Mouse (Mus musculus): ENCODE results near the gene Prkab1. TPM values are rescaled to one million over a fixed set of nuclear protein-coding genes. Genes with fewer than 3 reads are reported as not detected.

Gene Prkab1
- polyA plus RNA-seq, 2 experiments, result 62.6 to 89.2 TPM

DNA sequence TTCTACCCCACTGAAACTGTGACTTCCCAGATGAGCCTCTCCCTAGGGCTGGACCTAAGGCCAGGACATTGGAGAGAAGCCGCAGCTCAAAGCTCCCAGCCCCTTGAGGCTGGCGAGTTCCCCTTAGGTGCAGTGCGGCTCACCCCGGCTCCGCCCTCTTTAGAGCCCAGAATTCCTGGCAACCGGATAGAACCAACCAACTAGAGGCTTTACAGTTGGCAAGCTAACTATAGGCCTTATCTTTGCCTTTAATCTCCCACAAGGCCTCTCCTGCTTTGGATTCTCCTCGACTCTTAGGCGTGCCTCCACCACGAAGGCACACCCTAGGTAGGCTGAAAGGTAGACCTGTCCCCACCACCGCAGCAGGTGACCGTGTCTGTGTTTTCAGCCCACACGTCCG is 16.6 kb downstream of the Prkab1 start:
- Histone ChIP-seq H3K27me3 (ENCODE audit: control insufficient read depth, insufficient read depth, low read length) (no peaks in the 10 kb centered on the region), H3K4me2 (replicated peaks; ENCODE audit: low read depth, low read length, severe bottlenecking) (no peak overlapping the region), H3K9me3 (ENCODE audit: control insufficient read depth, low read length) (no peaks in the 10 kb centered on the region), H3K36me3 (ENCODE audit: control insufficient read depth, insufficient read depth, low read length) (no peaks in the 10 kb centered on the region; the same call in 1 of the 2 replicates), H3K9ac (ENCODE audit: low read depth, low read length, severe bottlenecking) (no peak overlapping the region), H3K27ac (replicated peaks; ENCODE audit: low read depth, low read length) (no peak overlapping the region), H3K4me1 (ENCODE audit: control insufficient read depth, insufficient read depth, low read length) (no peaks in the 10 kb centered on the region), H3K4me3 (replicated peaks; ENCODE audit: low read length) (no peak overlapping the region)
- DNase-seq (ENCODE audit: low spot score), result no peak
- WGBS, result 87% methylated on average over 13 of the region's 13 CpGs
- no peak for ATAC-seq (ENCODE audit: low FRiP score, low read depth)
- TF ChIP-seq POLR2A (IDR thresholded peaks at IDR 0.05; ENCODE audit: borderline replicate concordance, extremely low read depth, insufficient read depth, insufficient read length), result no peak

DNA sequence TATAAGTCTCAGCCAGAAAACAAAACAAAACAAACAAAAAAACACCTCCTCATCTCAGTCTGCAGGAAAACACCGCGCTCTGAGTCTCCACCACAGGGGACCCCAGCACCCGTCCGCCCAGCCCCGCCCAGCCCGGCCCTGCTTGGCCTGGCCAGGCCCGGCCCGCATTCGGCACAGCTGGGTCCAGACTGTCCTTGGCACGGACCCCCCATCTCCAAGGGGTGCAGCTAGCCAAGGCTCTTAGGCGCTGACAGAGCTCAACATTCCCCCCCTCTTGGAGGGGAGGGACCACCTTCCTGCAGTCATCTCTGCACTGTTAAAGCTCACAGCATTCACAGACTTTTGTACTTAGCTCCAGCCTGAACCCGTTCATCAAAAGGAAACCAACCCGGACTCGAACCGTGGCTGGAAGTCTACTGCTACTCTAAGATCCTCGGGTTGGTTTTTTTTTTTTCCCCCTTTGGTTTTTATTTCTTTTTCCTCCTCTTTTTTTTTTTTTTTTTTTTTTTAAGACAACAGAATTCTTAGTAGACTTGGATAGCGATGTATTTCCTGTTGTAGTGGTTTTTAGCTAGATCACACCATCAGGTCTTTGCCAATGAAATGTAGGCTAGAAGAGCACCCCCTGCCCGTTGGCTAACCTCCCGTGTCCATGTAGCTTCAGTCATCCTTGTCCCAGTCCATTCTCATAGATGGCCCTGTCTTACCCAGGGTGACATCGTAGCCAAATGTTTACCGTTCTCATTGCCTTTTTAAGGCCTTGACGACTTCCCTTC is 17.8 kb downstream of the Prkab1 start:
- H3K36me3 ChIP-seq (ENCODE audit: control insufficient read depth, insufficient read depth, low read length), result no peaks in the 10 kb centered on the region
- no peak for TF ChIP-seq POLR2A (IDR thresholded peaks at IDR 0.05; ENCODE audit: borderline replicate concordance, extremely low read depth, insufficient read depth, insufficient read length)
- ATAC-seq (ENCODE audit: low FRiP score, low read depth), result no peak
- no peak overlapping the region for H3K4me2 ChIP-seq (replicated peaks; ENCODE audit: low read depth, low read length, severe bottlenecking)
- no peak overlapping the region for H3K9ac ChIP-seq (ENCODE audit: low read depth, low read length, severe bottlenecking)
- no peaks in the 10 kb centered on the region for H3K9me3 ChIP-seq (ENCODE audit: control insufficient read depth, low read length)
- H3K4me3 ChIP-seq (replicated peaks; ENCODE audit: low read length), result no peak overlapping the region
- H3K4me1 ChIP-seq (ENCODE audit: control insufficient read depth, insufficient read depth, low read length), result no peaks in the 10 kb centered on the region
- WGBS, result 65% methylated on average over 22 of the region's 22 CpGs
- no peak overlapping the region for H3K27ac ChIP-seq (replicated peaks; ENCODE audit: low read depth, low read length)
- DNase-seq (ENCODE audit: low spot score), result no peak
- H3K27me3 ChIP-seq (ENCODE audit: control insufficient read depth, insufficient read depth, low read length), result no peaks in the 10 kb centered on the region

DNA sequence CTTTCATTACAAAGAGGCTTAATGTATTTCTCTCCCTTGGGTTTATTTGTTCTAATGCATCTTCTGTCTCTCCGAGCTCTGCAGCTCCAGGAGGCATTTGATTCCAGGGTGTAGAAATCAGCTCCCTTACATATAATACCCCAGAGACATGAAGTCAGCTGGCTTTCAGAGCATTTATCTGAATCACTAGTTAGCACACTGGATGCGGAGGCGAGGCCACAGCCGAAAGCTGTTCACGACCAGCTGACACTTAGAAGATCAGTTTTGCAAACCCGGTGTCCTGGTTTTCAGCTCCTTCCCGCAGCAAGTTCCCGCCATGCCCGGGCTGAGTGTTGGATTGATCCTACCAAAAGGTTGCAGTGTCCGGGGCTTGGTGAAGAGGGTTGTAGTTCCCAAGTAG is 20.0 kb downstream of the Prkab1 start:
- H3K36me3 ChIP-seq (ENCODE audit: control insufficient read depth, insufficient read depth, low read length), result no peaks in the 10 kb centered on the region
- H3K9ac ChIP-seq (ENCODE audit: low read depth, low read length, severe bottlenecking), result no peak overlapping the region
- 85% methylated on average over 10 of the region's 10 CpGs for WGBS
- H3K4me2 ChIP-seq (replicated peaks; ENCODE audit: low read depth, low read length, severe bottlenecking), result no peak overlapping the region
- DNase-seq (ENCODE audit: low spot score), result no peak
- no peak for ATAC-seq (ENCODE audit: low FRiP score, low read depth)
- H3K4me3 ChIP-seq (replicated peaks; ENCODE audit: low read length), result no peak overlapping the region
- no peak for TF ChIP-seq POLR2A (IDR thresholded peaks at IDR 0.05; ENCODE audit: borderline replicate concordance, extremely low read depth, insufficient read depth, insufficient read length)
- H3K27me3 ChIP-seq (ENCODE audit: control insufficient read depth, insufficient read depth, low read length), result no peaks in the 10 kb centered on the region
- H3K27ac ChIP-seq (replicated peaks; ENCODE audit: low read depth, low read length), result no peak overlapping the region
- H3K4me1 ChIP-seq (ENCODE audit: control insufficient read depth, insufficient read depth, low read length), result no peaks in the 10 kb centered on the region
- H3K9me3 ChIP-seq (ENCODE audit: control insufficient read depth, low read length), result no peaks in the 10 kb centered on the region

DNA sequence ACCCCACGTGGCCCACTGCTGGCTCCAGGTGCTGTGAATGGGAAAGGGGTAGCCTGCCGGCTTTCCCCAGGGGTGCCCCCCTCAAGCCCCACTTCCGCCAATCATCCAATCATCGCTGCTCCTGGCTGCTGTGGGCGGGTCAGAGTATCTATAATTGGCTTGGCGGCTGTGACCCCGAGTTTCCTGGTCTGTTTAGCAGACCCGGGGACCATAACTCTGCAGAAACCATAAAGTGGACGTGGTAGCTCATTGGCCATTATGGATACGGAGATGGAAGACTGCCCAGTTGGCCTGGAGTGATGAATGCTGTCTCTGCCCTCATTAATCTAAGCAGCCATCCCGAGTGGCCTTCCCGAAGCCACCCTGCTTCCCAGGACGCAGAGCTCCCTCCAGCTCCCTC is 20.5 kb downstream of the Prkab1 start:
- H3K9me3 ChIP-seq (ENCODE audit: control insufficient read depth, low read length), result no peaks in the 10 kb centered on the region
- DNase-seq (ENCODE audit: low spot score), result no peak
- no peak for ATAC-seq (ENCODE audit: low FRiP score, low read depth)
- H3K4me2 ChIP-seq (replicated peaks; ENCODE audit: low read depth, low read length, severe bottlenecking), result no peak overlapping the region
- H3K27me3 ChIP-seq (ENCODE audit: control insufficient read depth, insufficient read depth, low read length), result no peaks in the 10 kb centered on the region
- no peaks in the 10 kb centered on the region for H3K4me1 ChIP-seq (ENCODE audit: control insufficient read depth, insufficient read depth, low read length)
- H3K27ac ChIP-seq (replicated peaks; ENCODE audit: low read depth, low read length), result no peak overlapping the region
- WGBS, result 42% methylated on average over 13 of the region's 13 CpGs
- H3K9ac ChIP-seq (ENCODE audit: low read depth, low read length, severe bottlenecking), result no peak overlapping the region
- TF ChIP-seq POLR2A (IDR thresholded peaks at IDR 0.05; ENCODE audit: borderline replicate concordance, extremely low read depth, insufficient read depth, insufficient read length), result no peak
- H3K4me3 ChIP-seq (replicated peaks; ENCODE audit: low read length), result no peak overlapping the region
- H3K36me3 ChIP-seq (ENCODE audit: control insufficient read depth, insufficient read depth, low read length), result no peaks in the 10 kb centered on the region

DNA sequence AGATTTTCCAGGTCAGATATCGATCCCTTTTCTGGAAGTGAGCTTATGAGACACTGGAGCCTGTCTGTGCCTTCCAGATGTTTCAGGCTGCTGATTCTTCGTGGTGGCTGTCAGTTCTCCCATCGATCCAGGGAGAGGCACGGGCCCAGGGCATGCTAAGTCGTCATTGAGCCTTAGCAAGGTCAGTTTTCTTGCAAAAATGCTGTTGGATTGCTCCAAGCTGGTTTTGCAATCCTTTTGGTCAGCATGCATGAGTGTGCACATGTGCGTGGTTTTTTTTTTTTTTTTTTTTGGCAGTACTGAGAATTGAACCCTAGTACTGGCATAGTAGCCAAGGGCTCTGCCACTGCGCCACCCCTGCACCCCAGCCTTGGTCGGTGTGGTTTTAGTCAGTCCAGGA is 21.2 kb downstream of the Prkab1 start:
- Histone ChIP-seq H3K9me3 (ENCODE audit: control insufficient read depth, low read length) (no peaks in the 10 kb centered on the region), H3K27ac (replicated peaks; ENCODE audit: low read depth, low read length) (no peak overlapping the region), H3K4me1 (ENCODE audit: control insufficient read depth, insufficient read depth, low read length) (no peaks in the 10 kb centered on the region), H3K4me2 (replicated peaks; ENCODE audit: low read depth, low read length, severe bottlenecking) (no peak overlapping the region), H3K9ac (ENCODE audit: low read depth, low read length, severe bottlenecking) (no peak overlapping the region), H3K4me3 (replicated peaks; ENCODE audit: low read length) (no peak overlapping the region), H3K27me3 (ENCODE audit: control insufficient read depth, insufficient read depth, low read length) (no peaks in the 10 kb centered on the region), H3K36me3 (ENCODE audit: control insufficient read depth, insufficient read depth, low read length) (no peaks in the 10 kb centered on the region)
- DNase-seq (ENCODE audit: low spot score) (no peak), ATAC-seq (ENCODE audit: low FRiP score, low read depth) (no peak)
- no peak for TF ChIP-seq POLR2A (IDR thresholded peaks at IDR 0.05; ENCODE audit: borderline replicate concordance, extremely low read depth, insufficient read depth, insufficient read length)
- whole genome bisulfite sequencing, result 81% methylated on average over 8 of the region's 8 CpGs
